Mouse (Mus musculus) testis, postnatal 14 days (tissue): ENCODE data around the gene Baz2a.
"Not testable (repeated sequence)": the region's sequence is repeated elsewhere in the genome, so short reads cannot be mapped to it uniquely, and the experiment has no call there.

Source experiments
- DNase-seq: peaks from one replicate; pipeline ENCODE4 v3.0.0; 2021; ENCODE audit warnings: low spot score

Gene Baz2a

DNA sequence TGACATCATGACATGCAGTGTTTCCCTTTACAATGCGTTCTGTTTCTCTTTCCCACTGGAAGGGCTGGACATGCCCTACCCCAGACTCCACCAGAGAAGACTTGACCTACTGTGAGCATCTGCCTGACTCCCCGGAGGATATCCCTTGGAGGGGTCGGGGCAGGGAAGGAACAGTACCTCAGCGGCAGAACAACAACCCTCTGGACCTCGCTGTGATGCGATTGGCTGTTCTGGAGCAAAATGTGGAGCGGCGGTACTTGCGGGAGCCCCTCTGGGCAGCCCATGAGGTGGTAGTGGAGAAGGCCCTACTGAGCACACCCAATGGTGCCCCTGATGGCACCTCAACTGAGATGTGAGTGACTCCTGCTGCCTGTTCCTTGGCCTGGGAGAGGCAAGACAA is 33.5 kb downstream of the Baz2a start:
- DNase-seq, result no peak

DNA sequence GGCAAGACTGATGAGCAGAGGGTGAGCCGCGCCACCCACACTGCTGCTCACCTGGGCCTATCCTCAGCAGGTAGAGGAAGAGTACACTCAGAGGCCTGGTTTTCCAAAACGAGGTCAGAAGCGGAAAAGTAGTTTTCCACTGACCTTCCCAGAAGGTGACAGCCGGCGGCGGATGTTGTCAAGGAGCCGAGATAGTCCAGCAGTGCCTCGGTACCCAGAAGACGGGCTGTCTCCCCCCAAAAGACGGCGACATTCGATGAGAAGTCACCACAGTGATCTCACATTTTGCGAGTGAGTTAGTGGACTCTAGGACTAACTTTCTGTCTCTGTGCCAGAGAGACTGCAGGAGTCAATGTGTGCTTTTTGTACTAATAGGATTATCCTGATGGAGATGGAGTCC is 34.6 kb downstream of the Baz2a start:
- DNase-seq, result no peak

DNA sequence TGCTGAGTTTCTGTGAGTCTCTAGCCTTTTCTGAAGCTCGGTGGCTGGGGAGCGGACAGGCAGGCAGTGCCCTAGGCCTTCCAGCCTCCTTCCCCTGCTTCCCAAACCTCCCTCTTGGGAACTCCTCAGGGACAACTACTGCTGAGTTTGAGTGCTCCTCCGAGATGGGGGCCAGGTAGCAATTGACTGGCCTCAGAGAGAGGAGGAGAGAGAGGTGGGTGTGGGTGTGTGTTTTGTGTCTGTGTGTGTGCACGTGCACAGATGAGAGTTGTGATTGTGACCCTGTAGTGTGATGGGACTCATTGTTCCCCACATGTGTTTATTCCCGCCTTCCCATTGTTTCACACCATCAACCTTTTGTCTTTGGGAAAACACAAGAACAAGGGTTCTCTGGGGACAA is 36.1 kb downstream of the Baz2a start:
- DNase-seq, result no peak

DNA sequence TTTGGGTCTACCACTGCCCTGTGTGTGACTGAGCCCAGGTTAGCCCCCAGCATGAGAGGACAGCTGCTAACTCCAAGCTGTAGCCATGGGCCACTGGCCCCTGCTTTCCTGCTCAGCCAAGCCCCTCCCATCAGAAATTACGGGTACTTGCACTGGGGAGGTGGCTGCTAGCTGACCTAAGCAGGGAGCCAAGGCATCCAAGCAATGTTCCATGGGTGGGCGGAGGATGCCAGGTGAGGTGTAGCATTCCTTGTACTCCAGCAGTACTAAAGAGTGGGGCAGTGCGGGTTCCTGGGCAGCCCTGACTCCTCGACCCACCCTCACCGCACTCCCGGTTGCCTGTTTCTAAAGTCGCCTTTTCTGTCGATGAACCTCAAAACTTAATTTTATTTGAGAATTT is 36.8 kb downstream of the Baz2a start:
- no peak for DNase-seq

DNA sequence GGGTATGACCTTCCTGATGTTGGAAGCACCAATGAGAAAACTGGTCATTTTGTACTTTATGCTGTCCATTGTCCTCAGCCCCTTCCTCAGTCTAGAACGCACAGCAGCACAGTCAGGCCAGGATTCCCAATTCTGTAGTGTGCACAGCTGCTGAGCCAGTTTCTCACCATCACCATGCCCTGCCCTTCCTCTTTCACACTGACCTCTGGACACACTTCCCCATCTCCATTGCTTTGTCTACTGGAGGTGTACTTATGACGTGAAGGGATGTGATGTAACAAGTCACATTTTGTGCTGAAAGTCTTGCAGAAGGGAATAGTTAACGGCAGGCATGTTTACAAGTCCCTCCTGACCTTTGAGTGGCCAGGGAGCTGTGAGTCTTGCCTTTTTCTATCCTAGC is 39.9 kb downstream of the Baz2a start:
- no peak for DNase-seq

DNA sequence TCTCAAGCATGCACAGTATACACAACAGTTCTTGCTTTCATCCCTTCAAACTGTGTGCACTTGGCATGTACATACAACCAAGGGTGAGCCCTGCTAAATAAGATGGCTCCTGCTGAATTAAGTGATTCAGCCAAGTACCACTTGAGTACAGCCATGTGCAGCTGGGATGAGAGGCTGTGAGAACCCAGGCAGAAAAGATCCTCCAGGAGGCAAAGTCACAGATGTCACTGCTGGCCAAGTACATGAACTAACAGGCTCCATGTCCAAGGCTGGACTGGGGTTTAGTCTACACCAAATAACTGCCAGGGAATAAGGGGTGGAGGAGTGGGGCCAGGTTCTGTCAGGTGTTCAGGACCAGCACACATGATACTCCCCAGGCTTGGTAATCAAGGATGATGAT is 40.4 kb downstream of the Baz2a start:
- DNase-seq, result no peak

DNA sequence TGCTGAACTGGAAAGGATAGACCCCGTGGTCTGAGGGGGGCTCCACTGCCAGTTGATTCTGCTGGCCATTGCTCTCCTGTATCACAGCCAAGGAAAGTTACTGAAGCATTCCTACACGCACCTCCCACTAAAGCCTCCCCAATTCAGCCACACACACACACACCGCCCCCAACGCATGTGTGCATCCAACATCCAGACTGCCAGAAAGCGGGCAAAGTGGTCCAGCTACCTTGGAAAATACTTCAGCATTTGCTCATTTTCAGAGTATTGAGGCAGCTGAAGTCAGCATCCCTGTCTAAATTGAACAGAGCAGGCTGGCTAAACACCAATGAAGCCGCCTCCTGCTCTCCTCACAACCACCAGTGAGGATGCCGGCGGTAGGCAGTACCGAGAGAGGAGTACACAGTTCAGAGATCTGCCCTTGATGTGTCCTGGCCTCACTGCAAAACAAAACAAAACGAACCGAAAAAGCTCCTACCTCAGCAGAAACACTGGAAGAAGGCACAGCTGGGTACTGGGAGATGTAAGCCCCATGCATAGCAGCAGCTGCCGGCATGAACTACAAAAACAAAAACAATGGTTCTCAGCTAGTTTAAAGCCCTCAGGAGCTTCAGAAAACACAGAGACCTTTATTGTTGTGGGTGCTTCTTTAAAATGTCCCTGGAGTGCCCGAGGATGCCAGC is 42.4 kb downstream of the Baz2a start:
- DNase-seq, result no peak

DNA sequence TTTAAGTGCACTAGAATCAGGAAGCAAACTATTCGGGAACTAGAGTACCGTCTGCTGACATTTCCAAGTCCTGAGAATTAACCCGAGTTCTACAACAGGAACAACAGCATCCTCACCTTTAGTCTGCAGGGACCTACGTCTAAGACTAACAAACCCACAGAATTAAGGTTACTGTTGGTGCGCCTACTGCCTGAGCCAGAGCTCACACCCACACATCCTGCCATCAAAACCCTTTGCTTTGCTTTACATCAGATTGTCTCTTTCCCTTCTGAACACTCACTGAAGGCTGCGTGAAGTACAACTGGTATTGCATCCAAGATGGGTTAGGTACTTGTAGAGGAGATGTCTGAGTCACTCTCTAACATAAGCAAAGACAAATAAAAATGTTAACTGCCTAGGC is 44.0 kb downstream of the Baz2a start:
- DNase-seq, result no peak

DNA sequence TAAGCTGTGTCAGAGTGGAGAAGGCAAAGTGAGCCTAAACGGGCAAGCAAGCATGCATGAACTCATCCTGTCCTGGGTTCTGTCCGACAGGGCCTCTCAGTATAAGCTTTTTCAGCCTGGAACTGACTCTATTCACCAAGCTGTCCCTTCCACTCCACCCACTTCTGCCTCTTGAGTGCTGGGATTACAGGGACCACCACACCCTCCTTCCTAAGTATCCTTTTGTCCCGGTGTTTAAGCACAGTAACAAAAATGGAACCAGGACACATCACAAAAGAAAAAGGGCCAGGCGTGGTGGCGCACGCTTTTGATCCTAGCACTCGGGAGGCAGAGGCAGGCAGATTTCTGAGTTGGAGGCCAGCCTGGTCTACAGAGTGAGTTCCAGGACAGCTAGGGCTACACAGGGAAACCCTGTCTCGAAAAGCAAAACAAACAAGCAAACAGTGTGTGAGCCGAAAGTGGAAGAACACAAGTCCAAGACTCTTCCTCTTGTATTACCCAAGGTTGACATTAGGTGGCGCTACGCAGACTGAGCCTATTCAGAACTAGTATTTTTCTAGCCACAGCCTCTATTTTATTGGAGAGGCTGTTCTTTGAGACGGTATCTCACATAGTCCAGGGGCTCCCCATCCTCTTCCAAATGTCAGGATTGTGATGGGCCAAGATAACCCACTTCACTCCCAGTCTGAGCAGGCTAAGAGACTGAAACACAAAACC is 49.0 kb downstream of the Baz2a start:
- no peak for DNase-seq

DNA sequence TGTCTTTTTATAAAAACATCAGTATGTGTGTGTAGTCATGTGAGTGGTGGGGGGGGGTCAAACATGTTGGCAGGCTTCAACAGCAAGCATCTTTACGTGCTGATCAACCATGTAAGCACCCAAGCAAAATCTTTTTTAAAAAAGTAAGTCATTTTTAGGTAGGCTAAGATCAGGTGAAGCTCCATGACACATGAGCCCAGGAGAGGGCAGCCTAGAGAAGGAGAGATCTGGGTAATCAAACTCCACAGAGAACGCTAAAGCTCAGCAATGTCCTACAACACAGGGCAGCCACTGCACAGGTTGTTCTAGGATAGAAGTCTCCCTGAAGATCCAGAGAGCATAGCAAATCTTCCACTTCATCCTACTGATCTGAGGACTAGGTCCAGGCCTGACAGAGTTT is 50.8 kb downstream of the Baz2a start:
- no peak for DNase-seq

DNA sequence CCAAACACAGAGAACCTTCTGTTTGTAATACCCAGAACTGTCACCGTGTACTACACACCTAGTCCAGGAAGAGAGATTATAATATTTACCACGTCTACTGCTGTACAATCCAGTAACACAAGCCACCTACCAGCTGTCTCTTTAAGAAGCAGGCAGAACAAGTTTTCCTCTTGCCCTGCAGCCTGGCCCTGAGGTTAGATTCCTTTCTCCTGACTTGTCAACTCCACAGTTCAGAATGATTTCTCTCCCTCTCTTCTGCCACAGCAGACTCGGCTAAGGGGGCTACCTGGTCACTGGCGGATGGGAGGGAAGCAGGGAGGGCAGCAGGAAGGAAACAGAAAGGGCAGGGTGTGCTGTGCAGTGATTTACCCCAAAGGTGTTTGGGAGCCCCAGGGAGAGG is 52.3 kb downstream of the Baz2a start:
- no peak for DNase-seq

DNA sequence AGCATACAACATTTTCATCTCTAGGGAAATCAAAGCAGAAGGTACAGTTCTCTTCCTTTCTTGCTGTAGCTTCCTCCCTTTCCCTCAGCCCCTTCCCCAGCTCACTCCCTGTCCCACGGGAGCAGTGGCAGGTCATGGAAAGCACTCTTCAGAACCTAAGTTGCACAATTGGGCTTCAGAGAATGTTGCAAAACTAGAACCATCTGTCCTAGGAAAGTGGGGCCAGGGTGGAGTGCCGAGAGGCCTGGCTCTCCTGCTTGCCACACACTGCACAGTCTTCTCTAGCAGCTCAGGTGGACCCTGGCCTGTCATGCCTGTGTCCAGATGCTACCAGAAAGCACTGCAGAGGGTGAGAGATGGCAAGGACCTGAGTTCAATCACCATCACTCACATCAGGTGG is 53.6 kb downstream of the Baz2a start:
- no peak for DNase-seq

DNA sequence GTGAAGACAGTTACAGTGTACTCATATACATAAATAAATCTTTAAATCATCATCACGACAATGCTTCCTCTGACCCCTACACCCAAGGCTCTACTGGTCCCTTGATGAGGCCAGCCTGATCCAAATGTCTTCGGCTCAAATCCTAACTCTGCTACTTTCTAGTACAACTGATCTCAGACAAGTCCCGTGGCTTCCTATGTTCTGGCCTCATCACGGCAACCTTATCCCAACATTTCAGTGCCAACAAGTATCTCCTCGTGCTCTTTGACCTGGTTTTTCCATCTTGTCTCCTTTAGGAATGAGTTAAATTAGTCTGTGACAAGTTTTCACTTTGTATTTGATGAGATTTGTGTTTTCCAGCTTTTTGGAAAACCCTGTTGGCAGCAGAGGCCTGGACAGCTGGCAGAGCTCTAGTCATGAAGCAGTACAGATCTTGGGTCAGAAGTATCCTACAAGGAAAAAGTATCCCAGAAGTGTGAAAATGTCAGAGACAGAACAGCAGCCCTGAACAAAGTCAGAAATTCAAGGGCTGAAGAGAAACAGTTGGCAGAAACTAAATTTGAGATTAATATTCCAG is 57.5 kb downstream of the Baz2a start:
- DNase-seq, result no peak

DNA sequence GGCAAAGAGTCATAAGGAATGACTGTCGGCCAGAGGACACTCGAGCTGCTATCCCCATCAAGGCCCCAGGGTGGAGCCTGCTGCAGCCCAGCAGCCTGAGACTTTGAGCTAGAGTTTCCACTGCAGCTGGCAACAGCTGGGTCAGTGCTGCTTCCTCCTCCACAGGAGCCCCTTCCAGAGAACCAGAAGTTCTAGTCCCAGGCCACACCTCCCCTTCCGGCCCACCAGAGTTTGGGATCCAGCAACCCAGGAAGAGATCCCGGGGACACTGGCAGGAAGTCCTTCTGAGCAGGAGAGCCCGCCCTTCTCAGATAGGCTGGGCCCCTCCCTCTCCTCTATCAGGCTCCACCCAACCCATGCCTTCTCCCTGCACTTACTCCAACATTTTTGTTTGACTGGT is 58.2 kb downstream of the Baz2a start:
- peak; percentile 83 for DNase-seq

DNA sequence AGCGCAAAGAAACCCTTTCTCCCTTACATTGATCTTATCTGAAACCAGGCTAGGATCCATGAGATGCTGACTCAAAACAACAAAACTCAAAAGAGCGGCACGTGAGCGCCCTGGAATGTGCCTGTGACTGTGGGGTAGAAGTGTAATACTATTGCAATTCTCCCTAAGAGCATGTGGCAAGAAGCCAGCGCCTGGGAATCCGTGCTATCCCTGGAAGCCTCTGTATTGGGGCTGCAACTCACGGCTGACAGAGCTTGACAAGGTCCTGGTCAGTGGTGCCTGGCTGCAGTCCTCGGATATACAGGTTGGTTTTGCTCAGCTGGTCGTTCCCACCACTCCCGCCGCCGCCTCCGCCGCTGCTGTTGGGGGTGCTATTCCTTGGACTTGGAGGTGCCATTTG is 59.6 kb downstream of the Baz2a start:
- peak; percentile 49 for DNase-seq

DNA sequence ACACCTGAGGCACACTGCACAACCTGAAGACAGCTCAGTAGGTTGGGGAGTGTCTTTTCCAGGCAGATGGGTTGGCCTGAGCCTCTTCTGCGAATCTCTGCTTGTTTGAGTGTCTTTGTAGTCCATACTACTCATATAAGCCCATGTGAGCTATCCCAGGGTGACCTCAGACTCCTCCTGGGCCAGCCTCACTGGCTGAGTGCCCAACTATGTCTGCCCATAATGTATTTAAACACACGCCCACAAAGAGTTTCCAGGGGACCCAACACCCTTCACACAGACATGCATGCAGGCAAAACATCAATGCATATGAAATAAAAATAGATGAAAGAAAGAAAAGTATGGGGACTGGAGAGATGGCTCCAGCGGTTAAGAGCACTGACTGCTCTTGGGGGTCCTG is 62.6 kb downstream of the Baz2a start:
- DNase-seq, result no peak

DNA sequence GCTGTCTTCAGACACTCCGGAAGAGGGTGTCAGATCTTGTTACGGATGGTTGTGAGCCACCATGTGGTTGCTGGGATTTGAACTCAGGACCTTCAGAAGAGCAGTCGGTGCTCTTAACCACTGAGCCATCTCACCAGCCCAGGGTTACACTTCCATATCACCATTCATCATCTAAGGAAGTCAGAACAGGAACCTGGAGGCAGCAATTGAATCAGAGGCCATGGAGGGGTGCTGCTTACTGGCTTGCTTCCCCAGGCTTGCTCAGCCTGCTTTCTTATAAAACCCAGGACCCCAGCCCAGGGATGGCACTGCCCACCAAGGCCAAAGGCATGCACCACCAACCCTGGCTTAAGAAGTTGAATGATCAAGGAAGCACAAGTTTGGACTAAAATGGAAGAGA is 74.3 kb downstream of the Baz2a start:
- DNase-seq, result not testable (repeated sequence)

DNA sequence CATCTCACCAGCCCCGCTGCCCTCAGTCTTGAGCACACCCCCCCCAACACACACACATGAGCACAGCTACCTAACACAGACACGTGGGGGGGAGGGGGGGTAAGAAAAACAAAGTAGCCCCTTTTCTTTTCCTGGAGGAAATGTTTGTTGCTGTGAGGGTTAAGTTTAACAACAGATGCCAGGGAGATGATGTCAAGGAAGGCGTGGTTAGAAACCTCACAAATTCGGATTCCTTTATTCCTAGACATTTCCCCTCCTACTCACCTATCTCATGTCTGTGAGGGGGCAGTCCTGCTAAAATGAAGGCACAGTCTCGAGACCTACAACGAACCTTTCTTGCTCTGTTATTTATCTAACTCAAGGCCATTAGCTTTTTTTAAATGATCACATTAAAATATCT is 75.7 kb downstream of the Baz2a start:
- DNase-seq, result no peak

DNA sequence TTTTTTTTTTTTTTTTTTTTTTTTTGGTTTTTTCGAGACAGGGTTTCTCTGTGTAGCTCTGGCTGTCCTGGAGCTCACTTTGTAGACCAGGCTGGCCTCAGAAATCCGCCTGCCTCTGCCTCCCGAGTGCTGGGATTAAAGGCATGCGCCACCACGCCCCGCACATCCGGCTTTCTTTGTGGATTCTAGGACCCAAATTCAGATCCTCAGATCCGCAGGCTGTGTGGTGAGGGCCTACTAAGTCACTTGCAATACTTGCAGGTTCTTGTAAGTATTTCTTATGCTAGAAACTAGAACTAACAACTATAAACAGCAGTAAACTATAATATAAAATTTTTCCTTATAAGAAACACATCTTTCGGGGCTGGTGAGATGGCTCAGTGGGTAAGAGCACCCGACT is 80.0 kb downstream of the Baz2a start:
- DNase-seq, result not testable (repeated sequence)

DNA sequence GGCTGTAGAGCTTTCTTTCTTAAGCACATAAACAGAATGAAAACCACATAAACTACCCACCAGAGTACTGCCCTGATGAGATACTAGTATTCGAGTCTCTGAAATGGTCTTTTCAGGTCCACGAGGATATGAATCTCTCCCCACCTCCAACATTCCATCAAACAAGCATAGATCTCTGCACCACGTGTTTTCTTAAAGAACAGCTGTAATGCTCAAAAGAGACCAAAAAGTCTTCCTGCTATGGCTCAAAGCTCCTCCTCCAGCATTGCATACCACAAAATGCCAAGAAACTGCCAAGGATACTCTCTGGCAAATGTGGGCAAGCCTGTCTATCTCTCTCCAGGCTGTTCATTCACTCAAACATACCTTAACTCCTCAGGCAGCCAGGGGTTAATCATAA is 83.9 kb downstream of the Baz2a start:
- DNase-seq, result no peak

DNA sequence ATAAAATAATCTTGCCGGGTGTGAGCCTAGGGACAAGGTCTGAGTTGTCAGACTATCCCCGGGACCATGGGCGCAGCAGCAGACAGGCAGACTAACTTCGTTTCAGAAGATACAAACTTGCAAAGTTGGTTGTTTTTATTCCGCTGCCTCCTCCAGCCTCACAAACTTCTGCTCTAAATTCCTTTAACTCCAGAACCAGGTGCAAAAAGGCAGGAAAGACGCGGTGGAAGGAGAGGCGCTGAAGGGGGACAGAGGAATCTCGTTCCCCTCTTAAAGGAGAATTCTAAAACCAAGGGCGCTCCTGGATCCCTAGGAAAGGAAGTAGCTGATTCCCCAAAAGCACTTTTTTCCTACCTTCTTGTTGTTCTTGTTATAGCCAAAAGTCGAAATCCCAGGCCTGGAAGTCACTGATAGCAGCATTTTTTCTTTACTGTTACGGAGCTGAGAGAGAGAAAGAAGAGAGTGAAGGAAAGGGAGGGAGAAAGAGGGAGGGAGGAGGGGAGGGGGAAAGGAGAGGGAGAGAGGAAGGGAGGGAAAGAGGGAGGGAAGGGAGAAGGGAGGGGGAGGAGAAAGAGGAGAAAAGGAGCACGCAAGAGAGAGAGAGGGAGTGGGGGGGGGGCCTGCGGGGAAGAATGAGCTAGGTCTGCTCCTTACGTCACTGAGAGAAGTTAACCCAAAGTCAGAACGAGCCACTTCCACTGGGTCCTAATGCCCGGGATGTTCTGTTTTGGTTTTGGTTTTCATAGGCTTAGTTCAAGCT is 84.8 kb downstream of the Baz2a start:
- peak; percentile 67 for DNase-seq

DNA sequence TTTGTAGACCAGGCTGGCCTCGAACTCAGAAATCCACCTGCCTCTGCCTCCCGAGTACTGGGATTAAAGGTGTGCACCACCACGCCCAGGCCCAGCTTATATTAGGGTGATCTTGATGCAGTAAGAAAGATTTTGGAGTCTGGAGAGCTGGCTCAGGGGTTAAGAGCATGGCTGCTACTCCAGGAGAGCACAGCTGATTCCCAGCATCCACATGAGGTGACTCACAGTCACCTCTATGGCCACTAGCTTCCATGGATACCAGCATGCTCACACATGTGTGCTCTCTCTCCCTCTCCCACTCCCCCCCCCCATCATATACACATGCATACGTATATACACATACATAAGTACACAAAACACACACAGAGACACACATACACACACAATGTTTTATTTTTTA is 85.9 kb downstream of the Baz2a start:
- DNase-seq, result no peak
